Mouse (Mus musculus) monocyte, adult 59 days (primary cell): ENCODE measurements around the gene Sbf2. TPM values are rescaled to one million over a fixed set of nuclear protein-coding genes. Genes with fewer than 3 reads are reported as not detected.

ENCODE experiments used
- total RNA-seq, 2 experiments: library from RNA; stranded (reverse); gene quantifications; one replicate each; pipeline ENCODE4 v1.2.4; 2023

Sbf2 gene
- 10 to 100 TPM; 24.6 to 30.8 TPM for total RNA-seq

GRCm38 (mm10) chr7:110614133-110615063, at the start of gene Sbf2:
Sbf2 (minus strand) TSS chr7:110614922.

GRCm38 (mm10) chr7:110627486-110628272, 13.0 kb upstream of the Sbf2 start, which contains the start of gene Adm:
Adm (plus strand) TSS chr7:110627661.

Other genes starting within 250 kb of the Sbf2 start
- not detected for gene Adm, start 12.7 kb upstream of the Sbf2 start, total RNA-seq
- gene Ampd3, start 153.3 kb upstream of the Sbf2 start, total RNA-seq = 10 to 100 TPM; 69.0 to 85.5 TPM
- gene Rnf141, start 229.5 kb upstream of the Sbf2 start, total RNA-seq = 10 to 100 TPM; 29.5 to 35.3 TPM
- under 1 TPM; 0.21 to 0.43 TPM for gene Lyve1, start 248.3 kb upstream of the Sbf2 start, total RNA-seq